Mouse (Mus musculus): ENCODE results near the gene Stmnd1.
A peak's percentile ranks its signal among the peaks of the same experiment; 100 is the strongest.
"Not testable (repeated sequence)": the region's sequence is repeated elsewhere in the genome, so short reads cannot be mapped to it uniquely, and the experiment has no call there.

Stmnd1 gene

DNA sequence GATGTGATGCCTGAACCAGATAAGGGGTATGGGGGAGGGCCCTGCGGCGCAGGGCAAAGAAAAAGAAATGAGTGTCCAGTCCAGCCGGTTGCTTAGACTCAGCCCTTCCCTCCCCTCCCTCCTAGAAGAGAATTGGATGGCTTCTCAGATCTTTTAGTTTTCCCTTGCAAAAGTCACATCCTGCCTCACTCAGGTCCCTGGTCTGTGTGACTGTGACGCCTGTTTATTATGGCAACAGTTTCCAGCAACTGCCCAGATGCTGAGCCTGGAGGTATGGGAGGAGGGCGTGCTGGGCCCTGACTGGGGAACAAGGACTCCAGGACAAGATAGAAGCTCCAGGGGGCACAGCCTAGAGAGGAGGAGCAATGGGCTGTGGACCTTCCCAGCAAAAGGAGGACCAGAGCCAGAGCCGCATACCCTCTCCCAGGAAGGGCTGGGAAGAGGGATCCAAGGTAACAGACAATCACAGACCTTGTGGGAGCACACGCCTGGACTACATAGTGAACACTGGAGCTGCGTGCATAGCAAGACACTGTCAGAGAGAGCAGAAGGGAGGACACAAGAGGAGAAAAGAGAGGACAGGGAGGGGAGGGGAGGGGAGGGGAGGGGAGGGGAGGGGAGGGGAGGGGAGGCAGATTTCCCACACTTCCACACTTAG, at the start of gene Stmnd1:
Stmnd1 (plus strand) TSS at position 269 of the 658 bp plus-strand sequence.
- DNase-seq (ENCODE audit: low spot score in 2 of 2), result no peak

DNA sequence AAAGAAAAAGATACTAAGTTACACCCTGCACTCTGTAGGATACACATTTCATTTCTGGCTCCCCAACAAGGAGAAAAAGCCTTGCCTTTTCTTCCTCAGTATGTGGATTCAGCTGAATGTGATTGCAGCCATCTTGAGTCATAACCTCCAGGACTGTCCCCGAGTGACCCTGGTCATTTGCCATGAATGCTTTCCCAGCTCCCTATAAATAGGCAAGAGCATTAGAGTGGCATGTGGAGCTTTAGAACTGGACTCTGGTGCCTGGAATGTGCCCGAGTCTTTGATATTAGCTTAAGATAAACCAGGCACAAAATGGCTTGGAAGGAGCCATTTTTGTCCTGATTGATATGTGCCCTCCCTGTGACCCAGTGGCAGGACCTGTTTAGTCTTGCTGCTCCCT, 46.6 kb upstream of the Stmnd1 start:
- no peak for DNase-seq (ENCODE audit: low spot score in 2 of 2)

GRCm38 (mm10) chr13:46227486-46227885, 46.0 kb upstream of the Stmnd1 start:
- no peak for DNase-seq (ENCODE audit: low spot score in 2 of 2)

GRCm38 (mm10) chr13:46228750-46229149, 44.8 kb upstream of the Stmnd1 start:
- not testable (repeated sequence) for DNase-seq (ENCODE audit: low spot score in 2 of 2)

- no peak for DNase-seq (ENCODE audit: low spot score in 2 of 2)
These were observed 41.9 kb upstream of the Stmnd1 start for GRCm38 (mm10) chr13:46231514-46232085.

DNA sequence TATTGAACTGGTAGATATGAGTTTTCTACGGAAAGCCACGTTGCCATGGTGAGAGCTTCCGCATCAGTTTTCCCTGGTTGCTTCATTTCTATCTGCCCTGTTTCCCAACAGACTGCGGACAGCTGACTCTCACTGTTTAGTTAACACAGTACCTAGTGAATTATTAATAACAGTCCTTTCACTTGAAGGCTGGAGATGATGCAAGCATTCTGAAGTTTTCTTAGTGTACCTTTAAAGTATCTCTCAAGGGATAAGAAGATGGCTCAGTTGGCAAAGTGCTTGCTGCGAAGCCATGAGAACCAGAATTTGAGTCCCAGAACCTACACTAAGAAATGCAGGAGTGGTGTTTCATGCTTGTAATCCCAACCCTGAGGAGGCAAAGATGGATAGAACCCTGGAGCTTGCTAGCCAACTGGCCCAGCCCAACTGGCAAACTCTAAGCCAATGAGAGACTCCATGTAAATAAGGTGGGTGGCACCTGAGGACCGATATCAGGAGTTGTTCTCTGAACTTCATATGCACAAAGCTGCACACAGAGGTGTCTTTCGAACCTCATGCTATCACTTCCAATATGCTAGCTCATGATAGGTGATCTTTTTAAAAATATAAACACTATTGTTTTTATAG, 35.7 kb upstream of the Stmnd1 start:
- no peak for DNase-seq (ENCODE audit: low spot score in 2 of 2)

- no peak for DNase-seq (ENCODE audit: low spot score in 2 of 2)
These were observed 34.7 kb upstream of the Stmnd1 start for GRCm38 (mm10) chr13:46238796-46239195.

GRCm38 (mm10) chr13:46241391-46242188, 31.9 kb upstream of the Stmnd1 start:
- no peak for DNase-seq (ENCODE audit: low spot score in 2 of 2)

- no peak for DNase-seq (ENCODE audit: low spot score in 2 of 2)
These were observed 19.8 kb upstream of the Stmnd1 start for GRCm38 (mm10) chr13:46253753-46254152.

GRCm38 (mm10) chr13:46254171-46254570, 19.4 kb upstream of the Stmnd1 start:
- no peak for DNase-seq (ENCODE audit: low spot score in 2 of 2)

DNA sequence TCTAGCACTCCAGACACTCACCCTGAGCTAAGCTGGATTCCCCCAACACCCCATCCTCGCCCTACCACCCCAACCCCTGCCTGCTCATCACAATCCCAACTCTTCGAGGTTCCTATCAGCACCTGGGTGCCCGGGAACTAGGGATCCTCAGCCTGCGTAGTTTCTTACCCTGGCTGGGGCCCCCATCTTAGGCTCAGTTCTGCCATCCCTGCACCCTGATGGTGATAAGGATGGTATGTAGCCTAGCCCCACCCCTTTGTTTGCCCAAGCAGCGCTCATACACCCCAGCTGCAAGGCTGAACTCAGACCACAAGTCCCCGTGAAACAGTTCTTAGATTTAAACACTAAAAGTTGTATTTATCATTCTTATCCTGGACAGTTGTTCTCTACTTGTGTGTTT, 17.9 kb upstream of the Stmnd1 start:
- no peak for DNase-seq (ENCODE audit: low spot score in 2 of 2)

DNA sequence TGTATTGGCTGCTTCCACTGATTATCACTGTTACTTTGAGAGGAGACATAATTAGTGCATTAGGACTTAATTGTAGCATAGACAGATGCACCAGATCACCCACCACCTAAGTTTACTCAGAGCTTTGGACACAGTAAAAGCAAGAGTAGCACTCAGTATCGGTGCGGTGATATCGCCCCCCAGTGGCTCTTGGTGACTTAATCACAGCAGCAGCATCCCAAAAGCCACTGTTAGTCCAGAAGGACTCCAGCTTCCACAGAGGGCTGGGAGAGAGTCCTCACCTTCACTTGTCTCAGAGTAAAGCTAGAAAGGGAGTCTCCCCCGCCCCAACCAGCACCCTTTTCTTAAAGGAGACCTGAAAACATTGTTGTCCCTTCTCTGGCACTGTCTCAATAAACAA, 15.7 kb upstream of the Stmnd1 start:
- peak in 1 of 2 experiments; percentile 8 for DNase-seq (ENCODE audit: low spot score in 2 of 2)

GRCm38 (mm10) chr13:46259526-46259925, 14.0 kb upstream of the Stmnd1 start:
- no peak for DNase-seq (ENCODE audit: low spot score in 2 of 2)

DNA sequence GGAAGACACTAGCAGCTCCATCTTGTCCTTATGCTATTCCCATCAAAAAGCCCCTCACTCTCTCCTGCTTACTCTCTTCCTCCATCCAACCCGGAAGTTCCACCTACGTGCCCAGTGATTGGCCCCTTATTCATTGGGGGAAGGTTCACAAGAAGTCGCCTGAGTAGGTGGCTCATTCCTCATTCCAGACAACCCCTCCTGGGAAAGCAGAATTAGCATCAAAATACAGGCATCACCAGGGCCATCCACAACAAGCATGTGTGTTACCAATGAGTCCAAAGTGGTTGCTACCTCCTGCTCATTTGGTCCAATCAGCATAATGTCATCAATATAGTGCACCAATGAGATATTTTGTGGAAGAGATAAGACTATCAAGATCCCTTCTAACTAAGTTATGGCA, 12.3 kb upstream of the Stmnd1 start:
- no peak for DNase-seq (ENCODE audit: low spot score in 2 of 2)

- no peak for DNase-seq (ENCODE audit: low spot score in 2 of 2)
These were observed 5.7 kb upstream of the Stmnd1 start for GRCm38 (mm10) chr13:46267783-46268182.

DNA sequence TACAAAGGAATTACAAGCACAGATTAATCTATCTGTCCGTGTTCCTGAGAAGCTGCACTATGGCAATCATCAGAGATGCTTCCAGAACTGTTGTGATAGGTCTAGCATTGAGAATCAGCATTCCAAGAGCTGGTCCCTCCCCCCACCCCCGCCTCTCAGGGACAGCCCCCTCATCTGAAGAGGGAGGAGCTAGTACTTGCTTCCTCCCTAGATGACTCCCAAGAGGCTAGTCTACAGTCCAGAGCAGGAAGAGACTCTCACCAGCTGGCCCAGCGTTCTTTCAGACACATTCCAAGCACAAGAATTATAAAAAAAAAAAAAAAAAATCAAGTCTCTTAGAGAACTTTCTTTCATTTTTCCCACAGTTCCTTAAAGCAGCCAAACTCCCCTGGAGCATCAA, 5.2 kb upstream of the Stmnd1 start:
- DNase-seq (ENCODE audit: low spot score in 2 of 2), result no peak

- DNase-seq (ENCODE audit: low spot score in 2 of 2), result no peak
These were observed 4.6 kb upstream of the Stmnd1 start for GRCm38 (mm10) chr13:46268815-46269445.

DNA sequence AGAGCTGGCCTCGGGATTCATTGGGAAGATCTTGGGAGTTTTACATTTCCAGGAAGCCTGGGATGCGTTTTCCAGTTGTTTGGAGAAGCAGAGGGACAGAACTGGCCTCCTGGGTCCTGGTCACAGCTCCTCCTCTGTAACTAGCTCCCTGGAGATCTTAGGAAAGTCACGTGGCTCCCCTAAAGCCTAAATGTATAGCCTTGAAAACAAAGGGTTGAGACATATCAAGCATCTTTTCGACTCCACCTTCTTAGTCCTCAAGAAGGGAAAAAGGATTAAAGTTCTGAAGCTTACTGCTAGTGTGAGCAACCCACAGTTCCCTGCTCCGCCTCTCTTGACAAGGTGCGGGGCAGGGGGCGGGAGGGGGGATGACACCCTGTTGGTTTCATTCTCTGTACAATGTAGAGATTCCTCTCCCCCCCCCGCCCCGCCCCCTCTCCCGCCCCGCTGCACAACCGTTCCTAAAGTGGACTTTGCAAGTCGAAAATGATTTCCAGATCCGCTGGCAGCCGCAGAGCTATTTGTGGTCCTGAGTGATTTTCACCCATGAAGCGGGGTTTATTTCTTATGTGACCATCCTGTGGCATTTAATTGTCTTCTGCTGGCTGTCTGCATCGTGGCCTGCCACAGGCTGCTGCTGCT, 589 bp upstream of the Stmnd1 start:
- DNase-seq (ENCODE audit: low spot score in 2 of 2), result no peak

DNA sequence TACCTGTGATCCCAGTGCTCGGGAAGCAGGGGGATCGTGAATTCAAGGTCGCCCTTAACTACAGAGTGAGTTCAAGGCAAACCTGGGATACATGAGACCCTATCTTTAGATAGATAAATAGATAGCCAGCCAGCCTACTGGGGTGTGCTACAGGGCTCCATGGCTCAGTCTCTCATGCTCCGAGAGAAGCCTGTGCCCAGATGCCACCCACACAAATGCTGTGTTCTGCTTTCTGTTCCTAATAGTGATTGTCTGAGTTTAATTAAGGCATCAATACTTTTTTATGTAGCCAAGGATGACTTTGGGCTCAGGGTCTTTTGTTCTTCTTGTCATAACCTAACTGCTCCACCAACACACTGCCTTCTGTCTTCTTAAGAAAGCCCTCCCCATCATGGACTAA, 2.2 kb downstream of the Stmnd1 start:
- no peak for DNase-seq (ENCODE audit: low spot score in 2 of 2)

GRCm38 (mm10) chr13:46282543-46282942, 9.0 kb downstream of the Stmnd1 start:
- no peak for DNase-seq (ENCODE audit: low spot score in 2 of 2)

DNA sequence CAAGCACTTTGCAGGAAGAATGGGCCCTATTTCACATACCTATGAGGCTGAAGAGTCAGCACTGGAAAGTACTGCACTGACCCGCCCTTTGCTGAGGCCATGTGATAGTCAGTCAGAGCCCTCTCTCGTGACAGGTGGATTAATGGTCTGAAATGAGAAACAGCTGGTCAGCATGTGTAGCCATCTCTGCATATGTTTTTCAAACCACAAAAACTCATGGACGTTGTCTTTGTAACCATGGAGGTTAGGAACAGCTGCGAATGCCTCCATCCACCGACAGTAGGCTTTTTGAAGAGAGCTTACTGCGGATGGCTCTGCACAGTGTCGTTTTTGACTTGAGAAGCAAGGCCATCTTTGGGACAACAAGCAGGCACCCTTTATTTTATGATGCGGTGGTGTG, 14.3 kb downstream of the Stmnd1 start:
- no peak for DNase-seq (ENCODE audit: low spot score in 2 of 2)

DNA sequence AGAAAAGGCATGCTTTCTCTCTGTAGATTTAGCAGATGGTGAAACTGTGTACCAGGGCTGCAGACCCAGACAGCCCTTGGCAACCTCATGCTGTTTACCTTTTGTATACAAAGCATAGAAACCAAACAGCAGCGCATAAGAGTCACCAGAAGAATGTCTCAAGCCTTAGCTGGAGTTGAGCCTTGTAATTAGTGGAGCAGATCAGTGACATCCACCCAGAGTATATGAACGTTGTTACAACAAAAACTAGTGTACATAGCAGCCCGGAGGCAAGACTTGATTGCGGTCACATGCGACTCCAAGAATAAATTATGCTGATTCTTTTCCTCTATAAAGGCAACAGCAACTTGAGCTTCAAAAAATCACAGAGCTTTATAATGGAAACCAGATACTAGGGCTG, 14.9 kb downstream of the Stmnd1 start:
- no peak for DNase-seq (ENCODE audit: low spot score in 2 of 2)
